Mouse (Mus musculus): ENCODE data around the gene Tigd3.

- TF ChIP-seq TAL1 (IDR thresholded peaks at IDR 0.05; ENCODE audit: low read length) (no peak), GATA1 (IDR thresholded peaks at IDR 0.05; ENCODE audit: low read length) (no peak)
Measured at GRCm38 (mm10) chr19:5935266-5935665, 41.3 kb upstream of the Tigd3 start.

Measured in erythroblast, embryonic 14.5 days (primary cell).